Mouse (Mus musculus) heart, adult 2 months (tissue): ENCODE data around the gene Fads3.

Experiments used
- CTCF ChIP-seq: fragments of 200-600 bp; IDR thresholded peaks from 2 replicates; pipeline ENCODE4 v1.8.1; 2022; ENCODE audit warnings: antibody characterized with exemption, mild to moderate bottlenecking, moderate library complexity
- EP300 ChIP-seq: fragments of 200-500 bp; IDR thresholded peaks from 2 replicates; pipeline ENCODE4 v1.6.1; 2011; ENCODE audit warnings: low read depth, low read length, control low read depth; ENCODE audit not compliant: insufficient read depth
- POLR2A ChIP-seq: fragments of 200-500 bp; IDR thresholded peaks from 2 replicates; pipeline ENCODE4 v1.6.1; 2011; ENCODE audit warnings: mild to moderate bottlenecking, low read depth, low read length, control low read depth; ENCODE audit not compliant: insufficient read depth

DNA sequence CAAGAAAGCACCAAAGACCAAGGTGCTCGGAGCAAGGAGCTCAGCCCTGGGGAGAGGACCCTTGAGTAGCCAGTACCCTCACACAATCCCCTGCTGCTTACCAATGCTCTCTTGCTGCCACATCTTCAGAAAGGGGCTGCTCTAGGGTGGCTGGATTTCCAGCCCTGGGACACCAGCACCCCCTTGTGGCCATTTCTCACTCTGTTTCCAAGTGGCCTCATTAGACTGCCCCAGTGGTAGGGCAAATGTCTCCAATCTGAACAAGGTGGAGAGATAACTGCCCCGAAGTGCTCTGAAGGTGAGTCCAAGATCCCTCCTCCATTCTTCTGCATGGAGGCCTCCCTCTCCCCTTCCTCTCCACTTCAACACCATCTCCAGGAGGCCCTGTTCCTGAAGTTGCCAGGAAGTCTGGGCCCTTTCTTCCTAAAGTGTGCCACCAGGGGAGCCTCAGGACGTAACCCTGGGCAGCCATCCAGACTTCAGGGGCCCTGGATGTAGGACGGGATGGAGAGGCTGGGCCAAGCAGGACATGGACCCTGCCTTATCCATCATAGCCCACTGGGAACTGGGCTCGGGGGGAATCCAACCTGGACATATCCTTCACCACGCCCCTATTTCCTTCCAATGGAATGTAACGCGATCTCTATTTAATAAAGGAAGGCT, 6.5 kb upstream of the Fads3 start:
- TF ChIP-seq CTCF (peak; percentile 97), EP300 (0 out of 2 replicates have a peak, but pooled peaks have one; percentile 58), POLR2A (no peak)
